In the genomic region with DNA sequence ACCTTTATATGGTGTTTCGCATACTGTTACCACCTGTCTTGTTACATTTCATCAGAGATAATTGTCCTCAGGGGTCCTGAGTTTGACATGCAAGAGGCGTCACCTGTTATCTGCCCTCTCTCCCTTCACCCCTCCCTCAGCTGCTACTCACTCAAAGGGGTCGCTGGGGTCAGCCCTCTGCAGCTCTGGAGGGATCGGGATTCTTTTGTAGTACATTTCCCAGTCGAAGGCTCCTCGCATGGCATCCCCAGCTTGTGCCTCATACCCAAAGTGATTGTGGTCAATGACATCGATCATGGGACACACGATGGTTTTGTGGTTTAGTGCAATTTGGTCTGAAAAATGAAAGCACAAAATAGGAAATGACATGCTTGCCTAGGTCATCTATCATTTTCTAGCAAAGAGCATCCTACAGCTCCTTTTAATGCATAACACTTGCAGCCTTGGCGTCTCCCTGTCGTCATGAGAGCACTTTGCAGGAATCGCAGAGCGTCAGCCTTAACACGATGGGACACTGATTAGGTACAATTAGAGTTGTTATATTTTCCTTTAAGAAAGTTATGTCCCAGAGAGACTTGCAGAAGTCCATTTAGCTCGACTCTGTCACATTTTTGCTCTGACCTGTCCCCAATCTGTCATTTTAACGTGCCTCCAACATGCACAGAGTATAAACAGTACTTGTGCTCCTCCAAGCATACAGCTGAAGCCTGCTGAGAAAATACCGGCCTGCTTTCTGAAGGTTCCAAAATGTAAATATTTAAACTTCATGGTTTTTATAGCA, we compare ENCODE assay signal across 13 mouse cellular contexts.
DNase-seq lines count a peak whose midpoint lies in the region; ATAC-seq and TF ChIP-seq lines count a peak whose summit lies in the region.
"Had no signal": no experiment of that assay in that cellular context is flagged by ENCODE, and none has a peak within 500 bp of the region (broad histone marks: within the 10 kb centered on the region; RNA-seq: fewer than 3 reads in every experiment).

No protein-coding gene starts in this region.

- no peaks in the 10 kb centered on the region for H3K27me3 ChIP-seq in kidney, postnatal 0 days (ENCODE audit: insufficient read depth, low read length)
- no peaks in the 10 kb centered on the region for H3K27me3 ChIP-seq in neural tube, embryonic 11.5 days (ENCODE audit: control insufficient read depth, insufficient read depth, low read length)
- no peaks in the 10 kb centered on the region for H3K27me3 ChIP-seq in forebrain, embryonic 15.5 days
- H3K27me3 ChIP-seq: forebrain, embryonic 13.5 days; limb, embryonic 13.5 days had no signal

- no peak overlapping the region for H3K4me2 ChIP-seq in kidney, postnatal 0 days (ENCODE audit: low read length)
- no peak overlapping the region for H3K4me2 ChIP-seq in neural tube, embryonic 11.5 days (ENCODE audit: low read depth)
- H3K4me2 ChIP-seq in forebrain, embryonic 15.5 days (replicated peaks): no peak overlapping the region
- H3K4me2 ChIP-seq: forebrain, embryonic 13.5 days; limb, embryonic 13.5 days had no signal

- no peaks in the 10 kb centered on the region for H3K36me3 ChIP-seq in kidney, postnatal 0 days (ENCODE audit: insufficient read depth, low read length)
- no peaks in the 10 kb centered on the region for H3K36me3 ChIP-seq in neural tube, embryonic 11.5 days (ENCODE audit: control insufficient read depth, insufficient read depth, low read length)
- no peaks in the 10 kb centered on the region for H3K36me3 ChIP-seq in forebrain, embryonic 15.5 days
- H3K36me3 ChIP-seq: limb, embryonic 13.5 days had no signal

- H3K27ac ChIP-seq in kidney, postnatal 0 days: no peak overlapping the region
- H3K27ac ChIP-seq in neural tube, embryonic 11.5 days (ENCODE audit: low read depth, low read length): no peak overlapping the region
- H3K27ac ChIP-seq in forebrain, embryonic 15.5 days (replicated peaks): no peak overlapping the region
- H3K27ac ChIP-seq: forebrain, embryonic 13.5 days; gastrocnemius, adult 2 months; limb, embryonic 13.5 days had no signal

- H3K4me3 ChIP-seq in kidney, postnatal 0 days (replicated peaks; ENCODE audit: low read depth, low read length): no peak overlapping the region
- H3K4me3 ChIP-seq in neural tube, embryonic 11.5 days (ENCODE audit: low read depth, low read length): no peak overlapping the region
- H3K4me3 ChIP-seq in forebrain, embryonic 15.5 days: no peak overlapping the region
- H3K4me3 ChIP-seq: forebrain, embryonic 13.5 days; gastrocnemius, adult 2 months; limb, embryonic 13.5 days had no signal

- no peak for TF ChIP-seq CTCF in kidney, postnatal 0 days (IDR thresholded peaks at IDR 0.05; ENCODE audit: low read depth)

- 32% methylated on average over 16 of the region's 16 CpGs for WGBS in kidney, postnatal 0 days
- WGBS in neural tube, embryonic 11.5 days: 35% methylated on average over 16 of the region's 16 CpGs
- WGBS in forebrain, embryonic 15.5 days: 59% methylated on average over 16 of the region's 16 CpGs

- H3K9me3 ChIP-seq in kidney, postnatal 0 days (replicated peaks; ENCODE audit: low read length): no peaks in the 10 kb centered on the region
- H3K9me3 ChIP-seq in neural tube, embryonic 11.5 days (ENCODE audit: control insufficient read depth, low read length): no peaks in the 10 kb centered on the region
- no peaks in the 10 kb centered on the region for H3K9me3 ChIP-seq in forebrain, embryonic 15.5 days
- H3K9me3 ChIP-seq: forebrain, embryonic 13.5 days; limb, embryonic 13.5 days had no signal

- DNase-seq in kidney, postnatal 0 days (ENCODE audit: low spot score): peak; percentile 62
- DNase-seq in kidney, adult 18-20 months: no peak
- DNase-seq in embryo, embryonic 10 days (ENCODE audit: low spot score): peak; percentile 66
- peak; percentile 63 for DNase-seq in embryo, embryonic 9.5 days (ENCODE audit: extremely low spot score)
- DNase-seq in neural tube, embryonic 11.5 days (ENCODE audit: low spot score): peak; percentile 44
- no peak for DNase-seq in adrenal gland, postnatal 4 days (ENCODE audit: low spot score in 2 of 2)
- DNase-seq: gastrocnemius, adult 2 months; kidney, postnatal 14 days had no signal

- H3K4me1 ChIP-seq in kidney, postnatal 0 days (replicated peaks; ENCODE audit: insufficient read depth, low read length): no peaks in the 10 kb centered on the region; the same call in 1 of the 2 replicates
- H3K4me1 ChIP-seq in neural tube, embryonic 11.5 days (ENCODE audit: control insufficient read depth, insufficient read depth, low read length): 0 out of 2 replicates have a peak, but pooled peaks cover 5% of the 10 kb centered on the region
- H3K4me1 ChIP-seq in forebrain, embryonic 15.5 days: peaks cover 9% of the 10 kb centered on the region; the same call in 1 of the 2 replicates
- H3K4me1 ChIP-seq: forebrain, embryonic 13.5 days; limb, embryonic 13.5 days had no signal

- no peak overlapping the region for H3K9ac ChIP-seq in kidney, postnatal 0 days (ENCODE audit: low read depth, low read length)
- H3K9ac ChIP-seq in neural tube, embryonic 11.5 days (ENCODE audit: low read length): no peak overlapping the region
- H3K9ac ChIP-seq in forebrain, embryonic 15.5 days (replicated peaks): no peak overlapping the region
- H3K9ac ChIP-seq: forebrain, embryonic 13.5 days; limb, embryonic 13.5 days had no signal

- no peak for ATAC-seq in kidney, postnatal 0 days (replicated peaks; ENCODE audit: low FRiP score, low read depth)
- no peak; the same call in 1 of the 2 replicates for ATAC-seq in neural tube, embryonic 11.5 days (ENCODE audit: insufficient read depth, low FRiP score, low TSS enrichment)
- no peak for ATAC-seq in forebrain, embryonic 15.5 days (replicated peaks)
- ATAC-seq: forebrain, embryonic 13.5 days; lung, postnatal 0 days; Patski had no signal

Comparison
In these comparisons a context has a peak if more than half of its experiments do, and no peak if none do; other contexts are left out.
1. DNase-seq: peak in kidney, postnatal 0 days (single experiment), embryo, embryonic 10 days (single experiment), embryo, embryonic 9.5 days (single experiment) and neural tube, embryonic 11.5 days (single experiment); none in kidney, adult 18-20 months (single experiment) and adrenal gland, postnatal 4 days (0 of 2).